Mouse (Mus musculus): ENCODE results near the gene Zfp53. TPM values are rescaled to one million over a fixed set of nuclear protein-coding genes. Genes with fewer than 3 reads are reported as not detected.

The Zfp53 gene
- polyA plus RNA-seq, 1 experiment from 2014 or later: 11.1 TPM

- Histone ChIP-seq H3K9me3 (ENCODE audit: control insufficient read depth, low read length) (no peaks in the 10 kb centered on the region), H3K36me3 (replicated peaks; ENCODE audit: control insufficient read depth, insufficient read depth) (no peaks in the 10 kb centered on the region), H3K27ac (peak overlapping the region; percentile 82), H3K27me3 (ENCODE audit: control insufficient read depth, insufficient read depth, low read length) (no peaks in the 10 kb centered on the region), H3K4me3 (replicated peaks; ENCODE audit: low read length) (peak overlapping the region; percentile 53), H3K4me1 (replicated peaks; ENCODE audit: control insufficient read depth, insufficient read depth, low read length) (no peaks in the 10 kb centered on the region), H3K4me2 (replicated peaks) (peak overlapping the region; percentile 87), H3K9ac (peak overlapping the region; percentile 68)
- ATAC-seq (ENCODE audit: low FRiP score): peak; percentile 91
- WGBS: under 1% methylated on average over 37 of the region's 37 CpGs
- DNase-seq (ENCODE audit: low spot score): peak; percentile 77
Measured at GRCm38 (mm10) chr17:21516201-21517129, 27.7 kb downstream of the Zfp53 start.

DNA sequence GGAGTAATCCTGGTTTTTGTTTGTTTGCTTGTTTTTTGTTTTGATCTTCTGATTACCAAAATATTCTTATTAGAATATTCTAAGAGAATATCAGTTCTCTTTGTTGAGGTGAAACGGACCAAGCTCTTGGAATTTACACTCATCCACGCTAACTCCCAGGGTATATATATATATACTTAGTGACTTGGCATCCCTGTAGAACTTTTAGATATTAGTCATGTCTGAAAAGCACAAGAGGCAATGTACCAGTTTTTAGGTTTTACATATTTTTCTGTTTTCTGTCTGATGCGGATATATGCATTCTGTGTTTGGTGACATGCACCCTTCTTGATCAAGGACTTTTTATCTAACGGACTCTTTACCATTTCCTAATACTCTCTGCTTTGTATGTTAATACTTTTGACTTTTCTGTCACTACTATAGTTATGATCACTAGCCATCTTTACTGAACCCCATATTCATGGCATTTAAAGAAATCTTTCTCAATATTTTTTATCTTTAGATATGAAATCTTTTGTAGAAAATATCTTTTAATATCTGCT is 28.4 kb downstream of the Zfp53 start:
- Histone ChIP-seq H3K36me3 (replicated peaks; ENCODE audit: control insufficient read depth, insufficient read depth) (no peaks in the 10 kb centered on the region), H3K4me3 (replicated peaks; ENCODE audit: low read length) (peak overlapping the region; percentile 53), H3K27me3 (ENCODE audit: control insufficient read depth, insufficient read depth, low read length) (no peaks in the 10 kb centered on the region), H3K4me2 (replicated peaks) (peak overlapping the region; percentile 87), H3K9me3 (ENCODE audit: control insufficient read depth, low read length) (no peaks in the 10 kb centered on the region), H3K27ac (peak overlapping the region; percentile 82), H3K4me1 (replicated peaks; ENCODE audit: control insufficient read depth, insufficient read depth, low read length) (no peaks in the 10 kb centered on the region), H3K9ac (peak overlapping the region; percentile 68)
- DNase-seq (ENCODE audit: low spot score): no peak
- ATAC-seq (ENCODE audit: low FRiP score): no peak
- 47% methylated on average over 4 of the region's 4 CpGs for WGBS

DNA sequence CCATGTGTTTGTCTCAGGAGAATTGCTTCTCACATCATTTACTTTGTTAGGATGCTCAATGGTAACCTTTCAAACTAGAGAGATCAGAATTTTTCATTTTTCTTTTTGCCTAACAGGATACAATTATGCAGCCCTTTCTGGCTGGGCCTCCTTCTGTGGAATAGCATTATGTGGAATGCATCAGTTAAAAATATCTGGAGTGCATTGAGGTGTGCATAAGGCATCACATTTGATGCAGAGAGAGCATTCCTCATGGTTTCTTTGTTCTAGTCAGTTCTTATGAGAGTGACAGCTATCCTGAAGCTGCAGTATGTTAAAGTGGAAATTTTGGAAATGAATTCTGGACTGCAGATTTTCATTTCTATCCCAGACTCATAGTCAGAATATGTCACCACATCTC is 37.5 kb downstream of the Zfp53 start:
- Histone ChIP-seq H3K36me3 (replicated peaks; ENCODE audit: control insufficient read depth, insufficient read depth) (no peaks in the 10 kb centered on the region), H3K4me2 (replicated peaks) (no peak overlapping the region), H3K9ac (no peak overlapping the region), H3K9me3 (ENCODE audit: control insufficient read depth, low read length) (no peaks in the 10 kb centered on the region), H3K4me1 (replicated peaks; ENCODE audit: control insufficient read depth, insufficient read depth, low read length) (0 out of 2 replicates have a peak, but pooled peaks cover 1% of the 10 kb centered on the region), H3K4me3 (replicated peaks; ENCODE audit: low read length) (no peak overlapping the region), H3K27ac (no peak overlapping the region), H3K27me3 (ENCODE audit: control insufficient read depth, insufficient read depth, low read length) (no peaks in the 10 kb centered on the region)
- ATAC-seq (ENCODE audit: low FRiP score) (no peak), DNase-seq (ENCODE audit: low spot score) (no peak)

GRCm38 (mm10) chr17:21530645-21531330 is 42.0 kb downstream of the Zfp53 start:
- Histone ChIP-seq H3K4me3 (replicated peaks; ENCODE audit: low read length) (no peak overlapping the region), H3K4me1 (replicated peaks; ENCODE audit: control insufficient read depth, insufficient read depth, low read length) (peaks cover 20% of the 10 kb centered on the region), H3K27me3 (ENCODE audit: control insufficient read depth, insufficient read depth, low read length) (no peaks in the 10 kb centered on the region), H3K9me3 (ENCODE audit: control insufficient read depth, low read length) (no peaks in the 10 kb centered on the region), H3K4me2 (replicated peaks) (no peak overlapping the region), H3K27ac (no peak overlapping the region), H3K36me3 (replicated peaks; ENCODE audit: control insufficient read depth, insufficient read depth) (no peaks in the 10 kb centered on the region), H3K9ac (no peak overlapping the region)
- ATAC-seq (ENCODE audit: low FRiP score) (no peak), DNase-seq (ENCODE audit: low spot score) (no peak)
- WGBS: 70% methylated on average over 5 of the region's 5 CpGs

DNA sequence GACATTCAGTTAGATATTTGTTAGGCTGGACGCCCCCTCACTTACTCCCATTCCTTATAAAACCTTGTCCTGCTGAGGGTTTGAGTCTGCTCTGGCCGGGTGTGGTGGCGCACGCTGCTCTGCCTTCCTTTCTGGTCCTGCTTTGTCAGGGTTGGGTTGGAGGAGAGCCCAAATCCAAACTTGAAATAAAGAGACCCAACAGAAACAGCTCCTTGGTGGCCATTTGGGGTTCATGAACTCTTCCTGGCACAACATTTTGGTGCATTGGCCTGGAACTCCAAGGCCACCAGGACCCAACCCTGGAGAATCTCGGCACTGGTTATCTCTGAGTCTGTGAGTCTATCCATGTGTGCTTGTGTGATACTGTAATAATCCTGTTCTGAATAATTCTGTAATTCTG is 42.8 kb downstream of the Zfp53 start:
- Histone ChIP-seq H3K9ac (peak overlapping the region; percentile 91), H3K9me3 (ENCODE audit: control insufficient read depth, low read length) (no peaks in the 10 kb centered on the region), H3K27ac (peak overlapping the region; percentile 90), H3K4me3 (replicated peaks; ENCODE audit: low read length) (peak overlapping the region; percentile 84), H3K27me3 (ENCODE audit: control insufficient read depth, insufficient read depth, low read length) (no peaks in the 10 kb centered on the region), H3K4me2 (replicated peaks) (peak overlapping the region; percentile 84), H3K36me3 (replicated peaks; ENCODE audit: control insufficient read depth, insufficient read depth) (no peaks in the 10 kb centered on the region), H3K4me1 (replicated peaks; ENCODE audit: control insufficient read depth, insufficient read depth, low read length) (peaks cover 20% of the 10 kb centered on the region)
- no peak for DNase-seq (ENCODE audit: low spot score)
- ATAC-seq (ENCODE audit: low FRiP score): no peak
- 61% methylated on average over 5 of the region's 5 CpGs for WGBS

DNA sequence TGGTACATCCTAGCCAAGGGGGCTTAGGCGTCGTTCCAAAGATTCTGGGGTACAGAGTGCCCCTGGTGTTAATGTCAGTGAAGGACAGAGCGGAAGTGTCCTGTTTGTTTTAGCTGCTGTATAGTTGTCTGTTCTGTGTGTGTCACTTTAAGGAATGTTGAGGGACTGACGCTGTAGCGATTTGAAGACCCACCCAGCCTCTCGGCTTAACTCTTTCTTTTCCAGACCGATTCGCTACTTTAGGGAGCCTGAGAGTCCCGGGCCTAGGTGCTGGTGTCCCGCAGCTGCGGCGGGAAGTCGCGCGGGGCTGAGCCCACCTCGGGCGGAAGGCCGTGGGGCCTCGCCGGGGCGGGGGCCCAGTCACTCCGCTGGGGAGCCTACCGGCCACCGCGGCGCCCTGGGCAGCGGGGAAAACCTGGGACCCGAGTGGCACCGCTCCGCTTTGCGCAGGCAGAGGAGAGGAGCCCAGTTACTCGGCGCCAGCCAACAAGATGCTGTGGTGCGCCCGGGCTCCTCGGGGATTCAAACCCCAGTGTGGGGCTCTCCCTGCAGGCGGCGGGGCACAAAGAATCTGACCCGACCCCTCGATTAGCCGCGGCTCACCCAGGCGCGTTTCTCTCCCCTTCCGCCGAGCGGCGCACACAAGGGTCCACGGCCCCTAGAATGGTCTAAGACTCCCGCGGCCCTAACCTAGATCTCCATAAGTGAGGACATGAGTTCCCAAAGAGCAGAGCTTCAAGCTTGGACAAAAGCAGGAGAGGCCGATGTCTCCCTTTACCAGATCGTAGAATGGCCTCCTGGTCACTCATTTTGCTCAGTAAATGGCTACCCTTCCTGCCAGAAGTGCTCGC is 43.5 kb downstream of the Zfp53 start:
- H3K4me1 ChIP-seq (replicated peaks; ENCODE audit: control insufficient read depth, insufficient read depth, low read length): peaks cover 20% of the 10 kb centered on the region
- H3K4me2 ChIP-seq (replicated peaks): peak overlapping the region; percentile 84
- H3K4me3 ChIP-seq (replicated peaks; ENCODE audit: low read length): peak overlapping the region; percentile 84
- no peaks in the 10 kb centered on the region for H3K27me3 ChIP-seq (ENCODE audit: control insufficient read depth, insufficient read depth, low read length)
- ATAC-seq (ENCODE audit: low FRiP score) (peak; percentile 92), DNase-seq (ENCODE audit: low spot score) (peak; percentile 77)
- H3K27ac ChIP-seq: peak overlapping the region; percentile 90
- under 1% methylated on average over 51 of the region's 54 CpGs for WGBS
- peak overlapping the region; percentile 91 for H3K9ac ChIP-seq
- H3K9me3 ChIP-seq (ENCODE audit: control insufficient read depth, low read length): no peaks in the 10 kb centered on the region
- no peaks in the 10 kb centered on the region for H3K36me3 ChIP-seq (replicated peaks; ENCODE audit: control insufficient read depth, insufficient read depth)

GRCm38 (mm10) chr17:21533961-21534360 is 45.2 kb downstream of the Zfp53 start:
- no peak for ATAC-seq (ENCODE audit: low FRiP score)
- no peak overlapping the region for H3K27ac ChIP-seq
- no peaks in the 10 kb centered on the region for H3K9me3 ChIP-seq (ENCODE audit: control insufficient read depth, low read length)
- H3K4me1 ChIP-seq (replicated peaks; ENCODE audit: control insufficient read depth, insufficient read depth, low read length): peaks cover 20% of the 10 kb centered on the region
- no peak overlapping the region for H3K4me2 ChIP-seq (replicated peaks)
- H3K9ac ChIP-seq: no peak overlapping the region
- no peaks in the 10 kb centered on the region for H3K27me3 ChIP-seq (ENCODE audit: control insufficient read depth, insufficient read depth, low read length)
- 88% methylated on average over 1 of the region's 1 CpGs for WGBS
- no peak overlapping the region for H3K4me3 ChIP-seq (replicated peaks; ENCODE audit: low read length)
- DNase-seq (ENCODE audit: low spot score): no peak
- no peaks in the 10 kb centered on the region for H3K36me3 ChIP-seq (replicated peaks; ENCODE audit: control insufficient read depth, insufficient read depth)

DNA sequence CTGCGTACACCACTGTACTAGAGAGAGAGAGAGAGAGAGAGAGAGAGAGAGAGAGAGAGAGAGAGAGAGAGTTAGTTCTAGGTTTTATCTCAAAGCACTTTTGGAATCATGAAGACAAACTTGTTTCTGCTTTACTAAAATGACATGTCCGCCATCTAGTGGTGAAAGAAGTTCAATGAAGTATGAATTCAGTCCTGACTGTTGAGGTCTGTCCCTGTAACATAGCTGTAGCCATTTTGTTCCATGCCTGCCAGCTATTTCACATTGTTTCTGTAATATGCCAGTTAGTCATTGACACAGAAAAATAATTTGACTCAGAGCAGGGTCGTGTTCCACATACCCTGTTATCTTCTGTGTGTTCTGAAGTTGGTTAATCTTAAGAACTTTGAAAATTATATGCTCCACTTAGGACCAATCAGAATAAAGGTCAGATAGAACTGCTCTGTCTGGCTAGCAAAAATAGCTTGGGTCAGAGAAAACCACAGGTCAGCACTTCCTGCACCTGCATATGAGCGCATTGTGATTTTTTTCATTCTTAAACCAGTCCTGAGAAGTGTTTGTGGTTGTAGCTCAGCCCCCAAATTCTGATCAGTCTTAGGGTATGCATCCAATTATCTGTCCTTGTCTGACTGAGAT is 45.8 kb downstream of the Zfp53 start:
- Histone ChIP-seq H3K27me3 (ENCODE audit: control insufficient read depth, insufficient read depth, low read length) (no peaks in the 10 kb centered on the region), H3K9ac (no peak overlapping the region), H3K36me3 (replicated peaks; ENCODE audit: control insufficient read depth, insufficient read depth) (no peaks in the 10 kb centered on the region), H3K4me2 (replicated peaks) (peak overlapping the region; percentile 72; the same call in 1 of the 2 replicates), H3K9me3 (ENCODE audit: control insufficient read depth, low read length) (no peaks in the 10 kb centered on the region), H3K4me1 (replicated peaks; ENCODE audit: control insufficient read depth, insufficient read depth, low read length) (peaks cover 20% of the 10 kb centered on the region), H3K4me3 (replicated peaks; ENCODE audit: low read length) (no peak overlapping the region), H3K27ac (no peak overlapping the region)
- WGBS: 24% methylated on average over 4 of the region's 4 CpGs
- DNase-seq (ENCODE audit: low spot score) (peak; percentile 83), ATAC-seq (ENCODE audit: low FRiP score) (peak; percentile 26; the same call in 1 of the 2 replicates)
